Mouse (Mus musculus): ENCODE results near the gene Hsph1.

- 0 out of 2 replicates have a peak, but pooled peaks have one; percentile 22 for TF ChIP-seq CTCF (IDR thresholded peaks at IDR 0.05)
- no peak for TF ChIP-seq EP300 (IDR thresholded peaks at IDR 0.05; ENCODE audit: insufficient read depth, low read depth, low read length)
Measured at GRCm38 (mm10) chr5:149662980-149663379, 26.8 kb upstream of the Hsph1 start.

All from heart, adult 2 months (tissue).